Mouse (Mus musculus): ENCODE results near the gene Dynlt1b. TPM values are rescaled to one million over a fixed set of nuclear protein-coding genes. Genes with fewer than 3 reads are reported as not detected.

Gene Dynlt1b
- polyA plus RNA-seq, 1 experiment from 2014 or later, result 632 TPM

Other genes with a start within 250 kb of the Dynlt1b start
- 10.0 and 10.5 TPM in 2 replicates for gene Tmem181a, start 173.3 kb upstream of the Dynlt1b start, polyA plus RNA-seq (2015; fragmentation: Nextera tagmentation; extraction: Ambion mirVana)
- 9.2 and 9.6 TPM in 2 replicates for gene Dynlt1a, start 112.6 kb upstream of the Dynlt1b start, polyA plus RNA-seq (2015; fragmentation: Nextera tagmentation; extraction: Ambion mirVana)
- 20.8 and 21.9 TPM in 2 replicates for gene Dynlt1c, start 171.6 kb downstream of the Dynlt1b start, polyA plus RNA-seq (2015; fragmentation: Nextera tagmentation; extraction: Ambion mirVana)
- 254 and 271 TPM in 2 replicates for gene Dynlt1f, start 225.8 kb downstream of the Dynlt1b start, polyA plus RNA-seq (2015; fragmentation: Nextera tagmentation; extraction: Ambion mirVana)
- gene Sytl3, start 229.0 kb downstream of the Dynlt1b start, polyA plus RNA-seq (2015; fragmentation: Nextera tagmentation; extraction: Ambion mirVana), result 2.5 and 3.2 TPM in 2 replicates

All from kidney, postnatal 0 days (tissue).